Mouse (Mus musculus) MEL (cell line): ENCODE results near the gene Mrpl38. TPM values are rescaled to one million over a fixed set of nuclear protein-coding genes. Genes with fewer than 3 reads are reported as not detected.

Experiments
- DNase-seq: peaks from one replicate; pipeline ENCODE4 v3.0.0; 2011; ENCODE audit warnings: low read depth, low spot score
- H3K27ac ChIP-seq: 2 replicates; pipeline ENCODE4 v1.5.1; 2012; ENCODE audit warnings: low read depth, mild to moderate bottlenecking, control low read depth, low read length, moderate library complexity; ENCODE audit not compliant: control insufficient read depth
- H3K27me3 ChIP-seq, 2 experiments: fragments of 150-350 bp in 1 of 2; sonication (generic) in 1 of 2; 2 replicates each; pipeline ENCODE4 v1.6.1; 2012; ENCODE audit warnings: low read length in 2 of 2, mild to moderate bottlenecking in 2 of 2, improper control_type of control experiment in 1 of 2, moderate library complexity in 1 of 2; ENCODE audit not compliant: insufficient read depth in 2 of 2, control insufficient read depth in 1 of 2
- H3K36me3 ChIP-seq, 2 experiments: 2 replicates each; pipeline ENCODE4 v1.6.1; 2012 to 2014; ENCODE audit warnings: low read length in 2 of 2, improper control_type of control experiment in 1 of 2, inconsistent platforms in 1 of 2, mild to moderate bottlenecking in 1 of 2; ENCODE audit not compliant: insufficient read depth in 2 of 2, control insufficient read depth in 1 of 2
- H3K4me1 ChIP-seq, 2 experiments: fragments of 150-350 bp in 1 of 2; sonication (generic) in 1 of 2; 2 replicates each; pipeline ENCODE4 v1.6.1; 2012; ENCODE audit warnings: low read length in 2 of 2, improper control_type of control experiment in 1 of 2, mild to moderate bottlenecking in 1 of 2; ENCODE audit not compliant: insufficient read depth in 2 of 2, control insufficient read depth in 1 of 2
- H3K4me3 ChIP-seq, 2 experiments: fragments of 150-350 bp in 1 of 2; sonication (generic) in 1 of 2; 2 replicates each; pipeline ENCODE4 v1.5.1; 2012; ENCODE audit warnings: low read depth in 2 of 2, low read length in 2 of 2, mild to moderate bottlenecking in 2 of 2, moderate library complexity in 2 of 2, control low read depth in 1 of 2, improper control_type of control experiment in 1 of 2; ENCODE audit not compliant: control insufficient read depth in 1 of 2, insufficient read depth in 1 of 2
- H3K79me2 ChIP-seq: 2 replicates; pipeline ENCODE4 v1.6.1; 2012; ENCODE audit warnings: mild to moderate bottlenecking, low read length, moderate library complexity; ENCODE audit not compliant: control insufficient read depth, poor library complexity, insufficient read depth
- H3K9ac ChIP-seq: 2 replicates; pipeline ENCODE4 v1.6.1; 2012; ENCODE audit warnings: low read depth, mild to moderate bottlenecking, control low read depth, low read length, moderate library complexity; ENCODE audit not compliant: control insufficient read depth, poor library complexity, severe bottlenecking
- H3K9me3 ChIP-seq: fragments of 150-350 bp; sonication (generic); replicated peaks from 2 replicates; pipeline ENCODE4 v1.6.1; 2012; ENCODE audit warnings: mild to moderate bottlenecking, low read length, improper control_type of control experiment, moderate library complexity; ENCODE audit not compliant: insufficient read depth
- BHLHE40 ChIP-seq: IDR thresholded peaks from 2 replicates; pipeline ENCODE4 v1.6.1; 2012; ENCODE audit warnings: low read depth, mild to moderate bottlenecking, inconsistent platforms, low read length, improper control_type of control experiment, borderline replicate concordance
- CHD1 ChIP-seq: IDR thresholded peaks from 2 replicates; pipeline ENCODE4 v1.6.1; 2012; ENCODE audit warnings: low read depth, mild to moderate bottlenecking, inconsistent platforms, low read length, improper control_type of control experiment
- CTCF ChIP-seq, 3 experiments: IDR thresholded peaks in 2 of 3; conservative IDR thresholded peaks in 1 of 3; 2 replicates each; pipeline ENCODE4 v1.5.1; 2011 to 2012; ENCODE audit warnings: low read length in 3 of 3, low read depth in 2 of 3, mild to moderate bottlenecking in 2 of 3, improper control_type of control experiment in 1 of 3, inconsistent platforms in 1 of 3, mixed read lengths in 1 of 3, moderate library complexity in 1 of 3; ENCODE audit not compliant: control insufficient read depth in 1 of 3, insufficient read depth in 1 of 3, poor library complexity in 1 of 3, severe bottlenecking in 1 of 3
- E2F4 ChIP-seq: IDR thresholded peaks from 2 replicates; pipeline ENCODE4 v1.6.1; 2011; ENCODE audit warnings: low read depth, low read length, improper control_type of control experiment, borderline replicate concordance
- EP300 ChIP-seq, 2 experiments: IDR thresholded peaks; 2 replicates each; pipeline ENCODE4 v1.6.1; 2011; ENCODE audit warnings: improper control_type of control experiment in 2 of 2, low read length in 2 of 2, low read depth in 1 of 2, mild to moderate bottlenecking in 1 of 2
- ETS1 ChIP-seq: IDR thresholded peaks from 2 replicates; pipeline ENCODE4 v1.6.1; 2012; ENCODE audit warnings: low read depth, mild to moderate bottlenecking, inconsistent platforms, low read length, improper control_type of control experiment, moderate library complexity
- GABPA ChIP-seq: IDR thresholded peaks from 2 replicates; pipeline ENCODE4 v1.6.1; 2012; ENCODE audit warnings: low read depth, mild to moderate bottlenecking, inconsistent platforms, low read length, improper control_type of control experiment, moderate library complexity
- GATA1 ChIP-seq: IDR thresholded peaks from 2 replicates; pipeline ENCODE4 v1.6.1; 2011; ENCODE audit warnings: low read depth, low read length, improper control_type of control experiment
- HCFC1 ChIP-seq: IDR thresholded peaks from 2 replicates; pipeline ENCODE4 v1.6.1; 2012; ENCODE audit warnings: low read depth, mild to moderate bottlenecking, inconsistent platforms, low read length, improper control_type of control experiment, moderate library complexity
- JUND ChIP-seq: IDR thresholded peaks from 2 replicates; pipeline ENCODE4 v1.6.1; 2011; ENCODE audit warnings: low read depth, mild to moderate bottlenecking, improper control_type of control experiment, low read length
- KAT2A ChIP-seq: conservative IDR thresholded peaks from 2 replicates; pipeline ENCODE4 v1.6.1; 2012; ENCODE audit warnings: low read depth, low read length, improper control_type of control experiment, inconsistent platforms
- MAFK ChIP-seq: IDR thresholded peaks from 2 replicates; pipeline ENCODE4 v1.6.1; 2011; ENCODE audit warnings: low read depth, mild to moderate bottlenecking, low read length, improper control_type of control experiment, borderline replicate concordance
- MAX ChIP-seq: IDR thresholded peaks from 2 replicates; pipeline ENCODE4 v1.6.1; 2011; ENCODE audit warnings: low read length, improper control_type of control experiment
- MAZ ChIP-seq: IDR thresholded peaks from 2 replicates; pipeline ENCODE4 v1.6.1; 2012; ENCODE audit warnings: low read depth, mild to moderate bottlenecking, inconsistent platforms, low read length, improper control_type of control experiment
- MEF2A ChIP-seq: IDR thresholded peaks from 2 replicates; pipeline ENCODE4 v1.6.1; 2014; ENCODE audit warnings: low read depth, mild to moderate bottlenecking, inconsistent platforms, low read length, improper control_type of control experiment; ENCODE audit not compliant: poor library complexity, insufficient replicate concordance, severe bottlenecking; ENCODE audit errors: extremely low read depth
- MXI1 ChIP-seq: IDR thresholded peaks from 2 replicates; pipeline ENCODE4 v1.6.1; 2011; ENCODE audit warnings: mild to moderate bottlenecking, low read depth, low read length, improper control_type of control experiment
- MYB ChIP-seq: IDR thresholded peaks from 2 replicates; pipeline ENCODE4 v1.6.1; 2011; ENCODE audit warnings: mild to moderate bottlenecking, low read depth, low read length, improper control_type of control experiment
- MYC ChIP-seq: IDR thresholded peaks from 2 replicates; pipeline ENCODE4 v1.6.1; 2011; ENCODE audit warnings: low read depth, mild to moderate bottlenecking, low read length, improper control_type of control experiment, moderate library complexity
- NELFE ChIP-seq: IDR thresholded peaks from 2 replicates; pipeline ENCODE4 v1.6.1; 2011; ENCODE audit warnings: low read depth, low read length, improper control_type of control experiment
- NRF1 ChIP-seq: IDR thresholded peaks from 2 replicates; pipeline ENCODE4 v1.6.1; 2014; ENCODE audit warnings: low read depth, mild to moderate bottlenecking, inconsistent platforms, low read length, improper control_type of control experiment, moderate library complexity; ENCODE audit not compliant: poor library complexity, insufficient read depth, severe bottlenecking
- POLR2A ChIP-seq, 2 experiments: IDR thresholded peaks; 2 replicates each; pipeline ENCODE4 v1.6.1; 2011 to 2012; ENCODE audit warnings: low read length in 2 of 2, mild to moderate bottlenecking in 2 of 2, control low read depth in 1 of 2, improper control_type of control experiment in 1 of 2, low read depth in 1 of 2, moderate library complexity in 1 of 2; ENCODE audit not compliant: control insufficient read depth in 1 of 2, insufficient read depth in 1 of 2, poor library complexity in 1 of 2
- POLR2AphosphoS2 ChIP-seq: IDR thresholded peaks from 2 replicates; pipeline ENCODE4 v1.6.1; 2011; ENCODE audit warnings: low read length, improper control_type of control experiment
- POLR2AphosphoS5 ChIP-seq: IDR thresholded peaks from 2 replicates; pipeline ENCODE4 v1.6.1; 2012; ENCODE audit warnings: low read depth, borderline replicate concordance, mild to moderate bottlenecking, inconsistent platforms, low read length, moderate library complexity, mixed read lengths
- RAD21 ChIP-seq: IDR thresholded peaks from 2 replicates; pipeline ENCODE4 v1.6.1; 2011; ENCODE audit warnings: mild to moderate bottlenecking, low read depth, low read length, improper control_type of control experiment
- RCOR1 ChIP-seq: IDR thresholded peaks from 2 replicates; pipeline ENCODE4 v1.6.1; 2012; ENCODE audit warnings: low read depth, mild to moderate bottlenecking, inconsistent platforms, low read length, improper control_type of control experiment
- SIN3A ChIP-seq: IDR thresholded peaks from 2 replicates; pipeline ENCODE4 v1.6.1; 2012; ENCODE audit warnings: low read length, improper control_type of control experiment, inconsistent platforms
- SMC3 ChIP-seq: IDR thresholded peaks from 2 replicates; pipeline ENCODE4 v1.6.1; 2011; ENCODE audit warnings: low read depth, low read length, improper control_type of control experiment
- TAL1 ChIP-seq: IDR thresholded peaks from 2 replicates; pipeline ENCODE4 v1.6.1; 2012; ENCODE audit warnings: mild to moderate bottlenecking, inconsistent platforms, low read length, moderate library complexity, mixed read lengths
- TBP ChIP-seq: IDR thresholded peaks from 2 replicates; pipeline ENCODE4 v1.8.0; 2011; ENCODE audit warnings: low read depth, low read length, improper control_type of control experiment
- UBTF ChIP-seq: IDR thresholded peaks from 2 replicates; pipeline ENCODE4 v1.6.1; 2012; ENCODE audit warnings: low read depth, mild to moderate bottlenecking, inconsistent platforms, low read length, improper control_type of control experiment, moderate library complexity, borderline replicate concordance; ENCODE audit not compliant: insufficient read depth
- USF1 ChIP-seq: IDR thresholded peaks from 2 replicates; pipeline ENCODE4 v1.6.1; 2014; ENCODE audit warnings: low read depth, mild to moderate bottlenecking, inconsistent platforms, low read length, improper control_type of control experiment, moderate library complexity
- USF2 ChIP-seq, 2 experiments: IDR thresholded peaks; 2 replicates each; pipeline ENCODE4 v1.6.1; 2011 to 2012; ENCODE audit warnings: improper control_type of control experiment in 2 of 2, low read length in 2 of 2, borderline replicate concordance in 1 of 2, inconsistent platforms in 1 of 2, low read depth in 1 of 2, mild to moderate bottlenecking in 1 of 2; ENCODE audit not compliant: insufficient read depth in 1 of 2
- ZC3H11A ChIP-seq: IDR thresholded peaks from 2 replicates; pipeline ENCODE4 v1.6.1; 2012; ENCODE audit warnings: low read depth, mild to moderate bottlenecking, inconsistent platforms, low read length, improper control_type of control experiment
- ZMIZ1 ChIP-seq: IDR thresholded peaks from 2 replicates; pipeline ENCODE4 v1.6.1; 2012; ENCODE audit warnings: low read depth, mild to moderate bottlenecking, inconsistent platforms, low read length, improper control_type of control experiment, moderate library complexity
- ZNF384 ChIP-seq: IDR thresholded peaks from 2 replicates; pipeline ENCODE4 v1.6.1; 2012; ENCODE audit warnings: low read depth, mild to moderate bottlenecking, inconsistent platforms, low read length, improper control_type of control experiment
- polyA plus RNA-seq, 2 experiments: library from polyadenylated mRNA; stranded (reverse) in 1 of 2; unstranded in 1 of 2; fragments of >175 nt in 1 of 2; fragments of >200 nt in 1 of 2; gene quantifications; 2 replicates each; pipeline versions ENCODE4 v1.2.1 to v1.2.4; 2012; ENCODE audit warnings: low replicate concordance in 2 of 2, low read depth in 1 of 2; ENCODE audit not compliant: insufficient read length in 2 of 2, insufficient read depth in 1 of 2, missing spikeins in 1 of 2
- total RNA-seq: library from RNA; depleted of rRNA; stranded (reverse); fragments of 300-350 nt; gene quantifications from 2 replicates; pipeline ENCODE4 v1.2.3, GENCODE M21; 2012

Gene Mrpl38
- total and polyA plus RNA-seq, 3 experiments = 105 to 157 TPM; not detected in 1

DNA sequence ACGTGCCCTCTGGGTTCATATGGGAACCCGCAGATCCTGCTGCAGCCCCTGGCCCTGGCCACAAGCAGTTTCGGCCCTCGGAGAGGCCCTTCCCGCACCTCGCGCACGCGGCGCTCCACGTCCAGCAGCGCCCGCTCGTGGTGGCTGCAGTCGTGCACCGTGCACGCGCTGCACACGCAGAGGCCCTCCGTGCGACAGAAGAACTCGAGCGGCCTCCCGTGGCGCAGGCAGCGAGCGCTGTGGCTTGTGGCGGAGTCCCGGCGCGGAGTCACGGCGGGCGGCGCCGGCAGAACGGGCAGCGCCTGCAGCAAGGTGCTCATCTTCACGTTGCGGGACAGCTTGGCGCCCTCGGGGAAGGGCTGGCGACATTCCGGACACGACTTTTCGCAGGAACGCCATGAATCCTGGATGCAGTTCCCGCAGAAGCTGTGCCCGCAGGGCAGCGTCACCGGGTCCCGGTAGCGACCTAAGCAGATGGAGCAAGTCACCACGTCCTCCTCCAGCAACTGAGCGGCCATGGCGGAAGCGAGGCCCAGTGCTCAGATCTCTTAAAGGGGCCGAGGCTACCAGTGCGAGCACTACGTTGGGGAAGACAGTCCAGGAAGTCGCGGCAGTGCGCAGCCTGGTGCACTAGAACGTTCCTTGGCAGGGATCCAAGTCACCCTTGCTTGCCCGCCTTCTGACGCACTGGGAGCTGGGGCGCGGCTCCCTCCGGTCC, 8.0 kb downstream of the Mrpl38 start, which contains the start of gene Trim65:
TSS of gene Trim65 (minus strand) at position 641 of the 718 bp plus-strand sequence.
- Histone ChIP-seq H3K9me3 (no peaks in the 10 kb centered on the region), H3K27me3 (no peaks in the 10 kb centered on the region), H3K4me3 (peak within 1 kb of the TSS; percentile 44 to 76), H3K27ac (peak within 1 kb of the TSS; percentile 82), H3K36me3 (peaks cover 3 to 4% of the 10 kb centered on the region in 2 experiments; a peak in 2 of 4 replicates), H3K9ac (peak within 1 kb of the TSS; percentile 88), H3K79me2 (peaks cover 14% of the 10 kb centered on the region), H3K4me1 (peaks cover 0 to 10% of the 10 kb centered on the region in 2 experiments; a peak in 2 of 4 replicates)
- peak; percentile 97 for DNase-seq
- TF ChIP-seq MYC (no peak; the same call in 1 of the 2 replicates), GATA1 (no peak), TAL1 (no peak), NRF1 (peak; percentile 49; the same call in 1 of the 2 replicates), SIN3A (peak; percentile 62), BHLHE40 (peak; percentile 74), KAT2A (no peak), CHD1 (no peak), ETS1 (peak; percentile 69; the same call in 1 of the 2 replicates), USF1 (0 out of 2 replicates have a peak, but pooled peaks have one; percentile 39), RCOR1 (no peak), JUND (no peak), ZMIZ1 (peak; percentile 26; the same call in 1 of the 2 replicates), SMC3 (peak; percentile 74), MAX (peak; percentile 93), MXI1 (peak; percentile 88), GABPA (no peak), TBP (peak; percentile 85), MEF2A (no peak), RAD21 (peak; percentile 71), ZNF384 (no peak), NELFE (peak; percentile 90), CTCF (IDR thresholded peaks at IDR 0.05 in 2 of 3, conservative IDR thresholded peaks at IDR 0.05 in 1 of 3; ENCODE audit: control insufficient read depth in 1 of 3, insufficient read depth in 1 of 3, low read depth in 2 of 3, low read length in 3 of 3, poor library complexity in 1 of 3, severe bottlenecking in 1 of 3) (peak in 2 of 3 experiments; percentile 81 to 89; a peak in 5 of 6 replicates), POLR2AphosphoS2 (peak; percentile 93), MAZ (no peak), UBTF (0 out of 2 replicates have a peak, but pooled peaks have one; percentile 61), EP300 (IDR thresholded peaks at IDR 0.05; ENCODE audit: low read depth in 1 of 2, low read length in 2 of 2) (peak in 1 of 2 experiments; percentile 23; a peak in 1 of 4 replicates), MAFK (no peak), E2F4 (no peak), USF2 (IDR thresholded peaks at IDR 0.05; ENCODE audit: borderline replicate concordance in 1 of 2, insufficient read depth in 1 of 2, low read depth in 1 of 2, low read length in 2 of 2) (no peak), POLR2AphosphoS5 (no peak), MYB (no peak), POLR2A (IDR thresholded peaks at IDR 0.05; ENCODE audit: control insufficient read depth in 1 of 2, insufficient read depth in 1 of 2, low read depth in 1 of 2, low read length in 2 of 2, poor library complexity in 1 of 2) (peak; percentile 57 to 83; a peak in 3 of 4 replicates), ZC3H11A (peak; percentile 64), HCFC1 (peak; percentile 55)
